Mouse (Mus musculus) G1E (cell line): Measurements from ENCODE around the gene Tarbp1. TPM values are rescaled to one million over a fixed set of nuclear protein-coding genes. Genes with fewer than 3 reads are reported as not detected.

ENCODE experiments used
- ATAC-seq: 2 replicates; pipeline ENCODE4 v1.8.0; 2016; ENCODE audit warnings: mild to moderate bottlenecking; ENCODE audit not compliant: insufficient number of reproducible peaks, poor library complexity, low FRiP score, severe bottlenecking; ENCODE audit errors: extremely low read depth
- DNase-seq: peaks from one replicate; pipeline ENCODE4 v3.0.0; 2012; ENCODE audit warnings: low spot score
- H3K27me3 ChIP-seq: 2 replicates; pipeline ENCODE4 v1.6.1; 2012; ENCODE audit warnings: mild to moderate bottlenecking, low read length, inconsistent platforms; ENCODE audit not compliant: insufficient read depth
- H3K36me3 ChIP-seq: replicated peaks from 2 replicates; pipeline ENCODE3; 2012; ENCODE audit warnings: mild to moderate bottlenecking, inconsistent platforms
- H3K4me1 ChIP-seq: 2 replicates; pipeline ENCODE4 v1.6.1; 2012; ENCODE audit warnings: low read depth, low read length, inconsistent platforms, mixed read lengths; ENCODE audit not compliant: insufficient read depth
- H3K4me3 ChIP-seq: 2 replicates; pipeline ENCODE4 v1.5.1; 2012; ENCODE audit warnings: low read depth, mild to moderate bottlenecking, inconsistent platforms, low read length, moderate library complexity, mixed read lengths
- H3K9me3 ChIP-seq: replicated peaks from 2 replicates; pipeline ENCODE4 v1.6.1; 2012; ENCODE audit warnings: inconsistent platforms
- CTCF ChIP-seq: IDR thresholded peaks from 2 replicates; pipeline ENCODE4 v1.5.1; 2012; ENCODE audit warnings: low read depth, low read length, inconsistent platforms, mixed read lengths
- GATA1 ChIP-seq: IDR thresholded peaks from 2 replicates; pipeline ENCODE4 v1.6.1; 2012; ENCODE audit warnings: borderline replicate concordance, low read length, inconsistent platforms, mixed read lengths
- GATA2 ChIP-seq: IDR thresholded peaks from 2 replicates; pipeline ENCODE4 v1.6.1; 2012; ENCODE audit warnings: low read depth, low read length, inconsistent platforms, borderline replicate concordance
- POLR2AphosphoS5 ChIP-seq: IDR thresholded peaks from 2 replicates; pipeline ENCODE4 v1.6.1; 2012; ENCODE audit warnings: low read depth, low read length, inconsistent platforms; ENCODE audit not compliant: insufficient replicate concordance
- TAL1 ChIP-seq: conservative IDR thresholded peaks from 2 replicates; pipeline ENCODE4 v1.6.1; 2012; ENCODE audit warnings: low read depth, low read length, inconsistent platforms, mixed read lengths
- polyA plus RNA-seq: library from polyadenylated mRNA; stranded (reverse); fragments of >175 nt; gene quantifications from 2 replicates; pipeline ENCODE4 v1.2.3, GENCODE M21; 2012
- total RNA-seq, 2 experiments: library from RNA; stranded (forward) in 1 of 2; stranded (reverse) in 1 of 2; fragments of 200-1000 nt in 1 of 2; fragments of >200 nt in 1 of 2; fragmentation: Nextera tagmentation in 1 of 2; gene quantifications; 2 replicates each; pipeline ENCODE4 v1.2.3; 2014 to 2017

Gene Tarbp1
- total and polyA plus RNA-seq, 3 experiments = 1.4 to 1.8 (median 1.7) TPM

- ATAC-seq (no peak), DNase-seq (no peak)
- Histone ChIP-seq H3K36me3 (no peaks in the 10 kb centered on the region), H3K27me3 (no peaks in the 10 kb centered on the region), H3K9me3 (peaks cover 29% of the 10 kb centered on the region), H3K4me3 (no peak overlapping the region), H3K4me1 (no peaks in the 10 kb centered on the region)
- TF ChIP-seq CTCF (no peak), TAL1 (no peak), GATA1 (no peak)
Measured at GRCm38 (mm10) chr8:126387566-126387965, 87.3 kb downstream of the Tarbp1 start.

- Histone ChIP-seq H3K4me1 (no peaks in the 10 kb centered on the region), H3K9me3 (peaks cover 37% of the 10 kb centered on the region), H3K27me3 (no peaks in the 10 kb centered on the region), H3K4me3 (no peak overlapping the region), H3K36me3 (no peaks in the 10 kb centered on the region)
- DNase-seq = no peak
- no peak for TF ChIP-seq POLR2AphosphoS5
- no peak for TF ChIP-seq GATA1
- no peak for TF ChIP-seq TAL1
- TF ChIP-seq CTCF = no peak
- TF ChIP-seq GATA2 = no peak
- ATAC-seq = no peak
Measured at GRCm38 (mm10) chr8:126382749-126383148, 92.1 kb downstream of the Tarbp1 start.

GRCm38 (mm10) chr8:126382216-126382615 is 92.6 kb downstream of the Tarbp1 start:
- Histone ChIP-seq H3K9me3 (peaks cover 36% of the 10 kb centered on the region), H3K4me3 (no peak overlapping the region), H3K4me1 (no peaks in the 10 kb centered on the region), H3K36me3 (no peaks in the 10 kb centered on the region), H3K27me3 (no peaks in the 10 kb centered on the region)
- TF ChIP-seq GATA1 = no peak
- no peak for TF ChIP-seq TAL1
- TF ChIP-seq CTCF = no peak
- no peak for TF ChIP-seq POLR2AphosphoS5
- ATAC-seq (no peak), DNase-seq (no peak)

- no peak for DNase-seq
- H3K27me3 ChIP-seq = no peaks in the 10 kb centered on the region
- ATAC-seq = no peak
- no peaks in the 10 kb centered on the region for H3K36me3 ChIP-seq
- H3K9me3 ChIP-seq = peaks cover 34% of the 10 kb centered on the region
- no peak for TF ChIP-seq GATA2
- TF ChIP-seq CTCF = no peak
- no peak for TF ChIP-seq TAL1
- no peak for TF ChIP-seq GATA1
- no peak for TF ChIP-seq POLR2AphosphoS5
- no peaks in the 10 kb centered on the region for H3K4me1 ChIP-seq
- H3K4me3 ChIP-seq = no peak overlapping the region
Measured at GRCm38 (mm10) chr8:126381299-126381698, 93.6 kb downstream of the Tarbp1 start.

GRCm38 (mm10) chr8:126380141-126380540 is 94.7 kb downstream of the Tarbp1 start:
- H3K4me3 ChIP-seq = no peak overlapping the region
- DNase-seq (no peak), ATAC-seq (no peak)
- no peaks in the 10 kb centered on the region for H3K36me3 ChIP-seq
- H3K27me3 ChIP-seq = no peaks in the 10 kb centered on the region
- H3K4me1 ChIP-seq = no peaks in the 10 kb centered on the region
- H3K9me3 ChIP-seq = peaks cover 23% of the 10 kb centered on the region
- TF ChIP-seq POLR2AphosphoS5 (no peak), GATA1 (no peak), GATA2 (no peak), CTCF (no peak), TAL1 (no peak)

GRCm38 (mm10) chr8:126379580-126379979 is 95.3 kb downstream of the Tarbp1 start:
- TF ChIP-seq TAL1 (no peak), POLR2AphosphoS5 (no peak), CTCF (no peak), GATA1 (no peak), GATA2 (no peak)
- ATAC-seq (no peak), DNase-seq (no peak)
- Histone ChIP-seq H3K36me3 (no peaks in the 10 kb centered on the region), H3K4me3 (no peak overlapping the region), H3K9me3 (peaks cover 23% of the 10 kb centered on the region), H3K4me1 (no peaks in the 10 kb centered on the region), H3K27me3 (no peaks in the 10 kb centered on the region)

Other genes starting within 250 kb of the Tarbp1 start
- not detected in 2 replicates for gene Slc35f3, start 176.5 kb downstream of the Tarbp1 start, total RNA-seq (2014; fragmentation: Nextera tagmentation)
- gene Slc35f3, start 176.5 kb downstream of the Tarbp1 start, total RNA-seq (2017) = not detected in 2 replicates
- not detected in 2 replicates for gene Slc35f3, start 176.5 kb downstream of the Tarbp1 start, polyA plus RNA-seq
- gene Coa6, start 52.5 kb downstream of the Tarbp1 start, total RNA-seq (2014; fragmentation: Nextera tagmentation) = 11.1 and 21.3 TPM in 2 replicates
- gene Coa6, start 52.5 kb downstream of the Tarbp1 start, total RNA-seq (2017) = 44.1 and 52.8 TPM in 2 replicates
- gene Coa6, start 52.5 kb downstream of the Tarbp1 start, polyA plus RNA-seq = 81.2 and 89.2 TPM in 2 replicates
- gene Irf2bp2, start 118.9 kb upstream of the Tarbp1 start, total RNA-seq (2014; fragmentation: Nextera tagmentation) = 231 and 246 TPM in 2 replicates
- gene Irf2bp2, start 118.9 kb upstream of the Tarbp1 start, total RNA-seq (2017) = 78.9 and 81.3 TPM in 2 replicates
- gene Irf2bp2, start 118.9 kb upstream of the Tarbp1 start, polyA plus RNA-seq = 101 and 106 TPM in 2 replicates